Mouse (Mus musculus) MEL (cell line): Measurements from ENCODE around the gene Dapk1. TPM values are rescaled to one million over a fixed set of nuclear protein-coding genes. Genes with fewer than 3 reads are reported as not detected.

Source experiments
- DNase-seq: peaks from one replicate; pipeline ENCODE4 v3.0.0; 2011; ENCODE audit warnings: low read depth, low spot score
- H3K27ac ChIP-seq: 2 replicates; pipeline ENCODE4 v1.5.1; 2012; ENCODE audit warnings: low read depth, mild to moderate bottlenecking, control low read depth, low read length, moderate library complexity; ENCODE audit not compliant: control insufficient read depth
- H3K27me3 ChIP-seq, 2 experiments: fragments of 150-350 bp in 1 of 2; sonication (generic) in 1 of 2; 2 replicates each; pipeline ENCODE4 v1.6.1; 2012; ENCODE audit warnings: low read length in 2 of 2, mild to moderate bottlenecking in 2 of 2, improper control_type of control experiment in 1 of 2, moderate library complexity in 1 of 2; ENCODE audit not compliant: insufficient read depth in 2 of 2, control insufficient read depth in 1 of 2
- H3K36me3 ChIP-seq, 2 experiments: 2 replicates each; pipeline ENCODE4 v1.6.1; 2012 to 2014; ENCODE audit warnings: low read length in 2 of 2, improper control_type of control experiment in 1 of 2, inconsistent platforms in 1 of 2, mild to moderate bottlenecking in 1 of 2; ENCODE audit not compliant: insufficient read depth in 2 of 2, control insufficient read depth in 1 of 2
- H3K4me1 ChIP-seq, 2 experiments: fragments of 150-350 bp in 1 of 2; sonication (generic) in 1 of 2; 2 replicates each; pipeline ENCODE4 v1.6.1; 2012; ENCODE audit warnings: low read length in 2 of 2, improper control_type of control experiment in 1 of 2, mild to moderate bottlenecking in 1 of 2; ENCODE audit not compliant: insufficient read depth in 2 of 2, control insufficient read depth in 1 of 2
- H3K4me3 ChIP-seq, 2 experiments: fragments of 150-350 bp in 1 of 2; sonication (generic) in 1 of 2; 2 replicates each; pipeline ENCODE4 v1.5.1; 2012; ENCODE audit warnings: low read depth in 2 of 2, low read length in 2 of 2, mild to moderate bottlenecking in 2 of 2, moderate library complexity in 2 of 2, control low read depth in 1 of 2, improper control_type of control experiment in 1 of 2; ENCODE audit not compliant: control insufficient read depth in 1 of 2, insufficient read depth in 1 of 2
- H3K79me2 ChIP-seq: 2 replicates; pipeline ENCODE4 v1.6.1; 2012; ENCODE audit warnings: mild to moderate bottlenecking, low read length, moderate library complexity; ENCODE audit not compliant: control insufficient read depth, poor library complexity, insufficient read depth
- H3K9ac ChIP-seq: 2 replicates; pipeline ENCODE4 v1.6.1; 2012; ENCODE audit warnings: low read depth, mild to moderate bottlenecking, control low read depth, low read length, moderate library complexity; ENCODE audit not compliant: control insufficient read depth, poor library complexity, severe bottlenecking
- H3K9me3 ChIP-seq: fragments of 150-350 bp; sonication (generic); replicated peaks from 2 replicates; pipeline ENCODE4 v1.6.1; 2012; ENCODE audit warnings: mild to moderate bottlenecking, low read length, improper control_type of control experiment, moderate library complexity; ENCODE audit not compliant: insufficient read depth
- CHD1 ChIP-seq: IDR thresholded peaks from 2 replicates; pipeline ENCODE4 v1.6.1; 2012; ENCODE audit warnings: low read depth, mild to moderate bottlenecking, inconsistent platforms, low read length, improper control_type of control experiment
- E2F4 ChIP-seq: IDR thresholded peaks from 2 replicates; pipeline ENCODE4 v1.6.1; 2011; ENCODE audit warnings: low read depth, low read length, improper control_type of control experiment, borderline replicate concordance
- EP300 ChIP-seq, 2 experiments: IDR thresholded peaks; 2 replicates each; pipeline ENCODE4 v1.6.1; 2011; ENCODE audit warnings: improper control_type of control experiment in 2 of 2, low read length in 2 of 2, low read depth in 1 of 2, mild to moderate bottlenecking in 1 of 2
- ETS1 ChIP-seq: IDR thresholded peaks from 2 replicates; pipeline ENCODE4 v1.6.1; 2012; ENCODE audit warnings: low read depth, mild to moderate bottlenecking, inconsistent platforms, low read length, improper control_type of control experiment, moderate library complexity
- GABPA ChIP-seq: IDR thresholded peaks from 2 replicates; pipeline ENCODE4 v1.6.1; 2012; ENCODE audit warnings: low read depth, mild to moderate bottlenecking, inconsistent platforms, low read length, improper control_type of control experiment, moderate library complexity
- GATA1 ChIP-seq: IDR thresholded peaks from 2 replicates; pipeline ENCODE4 v1.6.1; 2011; ENCODE audit warnings: low read depth, low read length, improper control_type of control experiment
- MAX ChIP-seq: IDR thresholded peaks from 2 replicates; pipeline ENCODE4 v1.6.1; 2011; ENCODE audit warnings: low read length, improper control_type of control experiment
- MAZ ChIP-seq: IDR thresholded peaks from 2 replicates; pipeline ENCODE4 v1.6.1; 2012; ENCODE audit warnings: low read depth, mild to moderate bottlenecking, inconsistent platforms, low read length, improper control_type of control experiment
- MEF2A ChIP-seq: IDR thresholded peaks from 2 replicates; pipeline ENCODE4 v1.6.1; 2014; ENCODE audit warnings: low read depth, mild to moderate bottlenecking, inconsistent platforms, low read length, improper control_type of control experiment; ENCODE audit not compliant: poor library complexity, insufficient replicate concordance, severe bottlenecking; ENCODE audit errors: extremely low read depth
- MXI1 ChIP-seq: IDR thresholded peaks from 2 replicates; pipeline ENCODE4 v1.6.1; 2011; ENCODE audit warnings: mild to moderate bottlenecking, low read depth, low read length, improper control_type of control experiment
- MYB ChIP-seq: IDR thresholded peaks from 2 replicates; pipeline ENCODE4 v1.6.1; 2011; ENCODE audit warnings: mild to moderate bottlenecking, low read depth, low read length, improper control_type of control experiment
- MYC ChIP-seq: IDR thresholded peaks from 2 replicates; pipeline ENCODE4 v1.6.1; 2011; ENCODE audit warnings: low read depth, mild to moderate bottlenecking, low read length, improper control_type of control experiment, moderate library complexity
- RCOR1 ChIP-seq: IDR thresholded peaks from 2 replicates; pipeline ENCODE4 v1.6.1; 2012; ENCODE audit warnings: low read depth, mild to moderate bottlenecking, inconsistent platforms, low read length, improper control_type of control experiment
- SMC3 ChIP-seq: IDR thresholded peaks from 2 replicates; pipeline ENCODE4 v1.6.1; 2011; ENCODE audit warnings: low read depth, low read length, improper control_type of control experiment
- TAL1 ChIP-seq: IDR thresholded peaks from 2 replicates; pipeline ENCODE4 v1.6.1; 2012; ENCODE audit warnings: mild to moderate bottlenecking, inconsistent platforms, low read length, moderate library complexity, mixed read lengths
- TCF12 ChIP-seq: IDR thresholded peaks from 2 replicates; pipeline ENCODE4 v1.6.1; 2014; ENCODE audit warnings: low read depth, mild to moderate bottlenecking, inconsistent platforms, low read length, improper control_type of control experiment, moderate library complexity
- UBTF ChIP-seq: IDR thresholded peaks from 2 replicates; pipeline ENCODE4 v1.6.1; 2012; ENCODE audit warnings: low read depth, mild to moderate bottlenecking, inconsistent platforms, low read length, improper control_type of control experiment, moderate library complexity, borderline replicate concordance; ENCODE audit not compliant: insufficient read depth
- ZMIZ1 ChIP-seq: IDR thresholded peaks from 2 replicates; pipeline ENCODE4 v1.6.1; 2012; ENCODE audit warnings: low read depth, mild to moderate bottlenecking, inconsistent platforms, low read length, improper control_type of control experiment, moderate library complexity
- ZNF384 ChIP-seq: IDR thresholded peaks from 2 replicates; pipeline ENCODE4 v1.6.1; 2012; ENCODE audit warnings: low read depth, mild to moderate bottlenecking, inconsistent platforms, low read length, improper control_type of control experiment
- polyA plus RNA-seq, 2 experiments: library from polyadenylated mRNA; stranded (reverse) in 1 of 2; unstranded in 1 of 2; fragments of >175 nt in 1 of 2; fragments of >200 nt in 1 of 2; gene quantifications; 2 replicates each; pipeline versions ENCODE4 v1.2.1 to v1.2.4; 2012; ENCODE audit warnings: low replicate concordance in 2 of 2, low read depth in 1 of 2; ENCODE audit not compliant: insufficient read length in 2 of 2, insufficient read depth in 1 of 2, missing spikeins in 1 of 2
- total RNA-seq: library from RNA; depleted of rRNA; stranded (reverse); fragments of 300-350 nt; gene quantifications from 2 replicates; pipeline ENCODE4 v1.2.3, GENCODE M21; 2012

Gene Dapk1
- total and polyA plus RNA-seq, 3 experiments, result 5.1 to 8.2 TPM; not detected in 1

DNA sequence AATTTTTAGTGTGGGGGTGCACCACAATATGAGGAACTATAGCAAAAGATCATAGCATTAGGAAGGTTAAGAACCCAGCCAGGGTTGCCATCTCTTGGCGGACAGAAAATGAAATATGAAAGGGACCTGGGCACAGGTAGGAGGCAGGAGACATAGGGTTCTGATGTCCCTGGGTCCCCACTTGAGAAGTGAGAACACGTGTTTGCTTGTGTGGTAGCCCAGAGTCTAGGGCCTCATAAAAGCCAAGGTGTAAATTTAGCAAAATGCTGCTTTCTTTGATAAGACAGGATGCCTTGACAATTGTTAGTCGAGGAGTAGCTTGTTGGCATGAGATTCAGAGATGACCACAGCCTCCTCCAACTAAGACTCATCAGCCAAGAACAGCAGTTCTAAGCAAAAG, 143.0 kb downstream of the Dapk1 start:
- H3K27ac ChIP-seq, result peak overlapping the region; percentile 67
- H3K9me3 ChIP-seq, result no peaks in the 10 kb centered on the region
- peaks cover 6 to 35% of the 10 kb centered on the region in 2 experiments for H3K4me1 ChIP-seq
- DNase-seq, result peak; percentile 61
- peak overlapping the region in 1 of 2 experiments; percentile 27; a peak in 2 of 4 replicates for H3K4me3 ChIP-seq
- H3K27me3 ChIP-seq, result no peaks in the 10 kb centered on the region
- H3K79me2 ChIP-seq, result no peaks in the 10 kb centered on the region
- TF ChIP-seq EP300 (IDR thresholded peaks at IDR 0.05; ENCODE audit: low read depth in 1 of 2, low read length in 2 of 2), result 0 out of 4 replicates have a peak, but pooled peaks of 1 of the 2 experiments have one; percentile 31
- no peak for TF ChIP-seq E2F4
- TF ChIP-seq MXI1, result 0 out of 2 replicates have a peak, but pooled peaks have one; percentile 7
- TF ChIP-seq MAX, result peak; percentile 83
- TF ChIP-seq ETS1, result 0 out of 2 replicates have a peak, but pooled peaks have one; percentile 8
- TF ChIP-seq TCF12, result no peak
- 0 out of 2 replicates have a peak, but pooled peaks have one; percentile 50 for TF ChIP-seq MYC
- peak overlapping the region; percentile 36; the same call in 1 of the 2 replicates for H3K9ac ChIP-seq
- peaks cover 0 to 28% of the 10 kb centered on the region in 2 experiments; a peak in 2 of 4 replicates for H3K36me3 ChIP-seq

DNA sequence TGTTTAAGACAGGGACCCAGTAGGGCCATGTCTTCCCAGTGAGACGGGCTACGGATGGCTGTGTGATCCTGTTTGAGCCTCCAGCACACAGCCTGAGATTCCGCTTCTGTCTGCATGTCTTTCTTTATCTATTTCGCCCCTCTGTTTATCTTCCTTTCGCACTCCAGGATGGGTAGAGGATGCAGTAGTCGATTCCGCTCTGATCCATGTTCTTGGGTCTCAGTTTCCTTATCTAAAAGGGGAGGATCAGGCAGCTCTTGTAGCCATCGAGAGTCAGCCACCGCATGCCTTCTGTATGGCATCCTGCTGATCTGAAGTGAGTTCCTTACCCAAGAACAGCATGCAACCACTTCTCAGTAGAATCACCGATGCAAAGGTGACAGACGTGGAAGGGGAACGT, 143.6 kb downstream of the Dapk1 start:
- no peaks in the 10 kb centered on the region for H3K9me3 ChIP-seq

More for the DNA sequence above, 143.6 kb downstream of the Dapk1 start:
- TF ChIP-seq MAZ (no peak), ZNF384 (no peak), MYC (peak; percentile 65), MAX (peak; percentile 84), TAL1 (peak; percentile 87), MEF2A (no peak), CHD1 (no peak), ETS1 (peak; percentile 52; the same call in 1 of the 2 replicates), MXI1 (0 out of 2 replicates have a peak, but pooled peaks have one; percentile 18), TCF12 (peak; percentile 85), RCOR1 (0 out of 2 replicates have a peak, but pooled peaks have one; percentile 49), MYB (no peak), EP300 (IDR thresholded peaks at IDR 0.05; ENCODE audit: low read depth in 1 of 2, low read length in 2 of 2) (peak; percentile 58 to 85; a peak in 3 of 4 replicates), GATA1 (peak; percentile 92), GABPA (no peak), ZMIZ1 (no peak), UBTF (no peak), SMC3 (no peak), E2F4 (no peak)
- Histone ChIP-seq H3K4me1 (peaks cover 6 to 35% of the 10 kb centered on the region in 2 experiments), H3K36me3 (peaks cover 0 to 28% of the 10 kb centered on the region in 2 experiments; a peak in 2 of 4 replicates), H3K27me3 (no peaks in the 10 kb centered on the region), H3K9ac (0 out of 2 replicates have a peak overlapping the region, but pooled peaks have one; percentile 23), H3K27ac (peak overlapping the region; percentile 67), H3K4me3 (peak overlapping the region; percentile 16 to 27; a peak in 3 of 4 replicates), H3K79me2 (no peaks in the 10 kb centered on the region)
- DNase-seq, result peak; percentile 81
